In genomic region chr3:37419458-37419991, GRCm38 (mm10) we compare ENCODE assay signal across 8 mouse cellular contexts. TPM values are rescaled to one million over a fixed set of nuclear protein-coding genes. Genes with fewer than 3 reads are reported as not detected.
DNase-seq lines count a peak whose midpoint lies in the region; ATAC-seq and TF ChIP-seq lines count a peak whose summit lies in the region.

Spata5 (plus strand) TSS chr3:37419896.

- H3K4me2 ChIP-seq in embryonic facial prominence, embryonic 15.5 days (replicated peaks) = peak within 1 kb of the TSS; percentile 74
- peak within 1 kb of the TSS; percentile 83 for H3K4me2 ChIP-seq in limb, embryonic 14.5 days (replicated peaks; ENCODE audit: low read depth, low read length, severe bottlenecking)
- H3K4me2 ChIP-seq in midbrain, postnatal 0 days (ENCODE audit: low read depth, low read length, poor library complexity, severe bottlenecking) = peak within 1 kb of the TSS; percentile 79

- no peak for TF ChIP-seq CTCF in bone marrow, adult 2 months (IDR thresholded peaks at IDR 0.05; ENCODE audit: control insufficient read depth, insufficient read depth, low read length)
- TF ChIP-seq CTCF in midbrain, postnatal 0 days (IDR thresholded peaks at IDR 0.05) = no peak

- DNase-seq in 416B (ENCODE audit: low read depth) = peak; percentile 100
- peak; percentile 94 for DNase-seq in heart, adult 8-10 months (ENCODE audit: low spot score)
- DNase-seq in kidney, adult 9 months = peak; percentile 98
- peak; percentile 99 for DNase-seq in limb, embryonic 14.5 days (ENCODE audit: low spot score)
- DNase-seq in midbrain, postnatal 0 days (ENCODE audit: low spot score) = peak; percentile 99
- peak; percentile 96 for DNase-seq in spleen, postnatal 14 days (ENCODE audit: low spot score in 2 of 2)

- H3K4me1 ChIP-seq in bone marrow, adult 2 months (ENCODE audit: control insufficient read depth, insufficient read depth, low read length) = no peaks in the 10 kb centered on the region
- H3K4me1 ChIP-seq in embryonic facial prominence, embryonic 15.5 days = peaks cover 17% of the 10 kb centered on the region
- H3K4me1 ChIP-seq in limb, embryonic 14.5 days (ENCODE audit: control insufficient read depth, insufficient read depth, low read length) = peaks cover 11% of the 10 kb centered on the region
- H3K4me1 ChIP-seq in midbrain, postnatal 0 days (ENCODE audit: insufficient read depth, low read length) = peaks cover 4% of the 10 kb centered on the region; the same call in 1 of the 2 replicates

- 0 out of 2 replicates have a peak, but pooled peaks cover 3% of the 10 kb centered on the region for H3K36me3 ChIP-seq in embryonic facial prominence, embryonic 15.5 days
- H3K36me3 ChIP-seq in limb, embryonic 14.5 days (ENCODE audit: control insufficient read depth, insufficient read depth, low read length) = no peaks in the 10 kb centered on the region
- no peaks in the 10 kb centered on the region for H3K36me3 ChIP-seq in midbrain, postnatal 0 days (ENCODE audit: insufficient read depth, low read length)

- no peaks in the 10 kb centered on the region for H3K27me3 ChIP-seq in embryonic facial prominence, embryonic 15.5 days
- H3K27me3 ChIP-seq in limb, embryonic 14.5 days (ENCODE audit: control insufficient read depth, insufficient read depth, low read length) = no peaks in the 10 kb centered on the region
- no peaks in the 10 kb centered on the region for H3K27me3 ChIP-seq in midbrain, postnatal 0 days (ENCODE audit: insufficient read depth, low read length)

- peak within 1 kb of the TSS; percentile 69 for H3K9ac ChIP-seq in embryonic facial prominence, embryonic 15.5 days
- H3K9ac ChIP-seq in limb, embryonic 14.5 days (ENCODE audit: low read depth, low read length, severe bottlenecking) = peak within 1 kb of the TSS; percentile 82
- peak within 1 kb of the TSS; percentile 64 for H3K9ac ChIP-seq in midbrain, postnatal 0 days (replicated peaks; ENCODE audit: low read length, poor library complexity, severe bottlenecking)

- peak within 1 kb of the TSS; percentile 95 for H3K4me3 ChIP-seq in bone marrow, adult 2 months (replicated peaks; ENCODE audit: control insufficient read depth, low read depth, low read length)
- H3K4me3 ChIP-seq in embryonic facial prominence, embryonic 15.5 days (replicated peaks) = peak within 1 kb of the TSS; percentile 95
- peak within 1 kb of the TSS; percentile 94 for H3K4me3 ChIP-seq in limb, embryonic 14.5 days (replicated peaks; ENCODE audit: low read length)
- peak within 1 kb of the TSS; percentile 67 for H3K4me3 ChIP-seq in midbrain, postnatal 0 days (ENCODE audit: low read depth, low read length)

- H3K9me3 ChIP-seq in embryonic facial prominence, embryonic 15.5 days (replicated peaks) = no peaks in the 10 kb centered on the region
- H3K9me3 ChIP-seq in limb, embryonic 14.5 days (ENCODE audit: control insufficient read depth, low read length) = no peaks in the 10 kb centered on the region
- H3K9me3 ChIP-seq in midbrain, postnatal 0 days (ENCODE audit: low read length) = no peaks in the 10 kb centered on the region

- ATAC-seq in embryonic facial prominence, embryonic 15.5 days (ENCODE audit: insufficient number of reproducible peaks, low FRiP score, low TSS enrichment, low read depth) = peak; percentile 98
- ATAC-seq in limb, embryonic 14.5 days (ENCODE audit: low FRiP score, low read depth) = peak; percentile 93
- ATAC-seq in midbrain, postnatal 0 days (ENCODE audit: low FRiP score) = peak; percentile 96

- peak; percentile 86 for TF ChIP-seq POLR2A in bone marrow, adult 2 months (IDR thresholded peaks at IDR 0.05; ENCODE audit: borderline replicate concordance, control insufficient read depth, low read depth, low read length)
- peak; percentile 73; the same call in 1 of the 2 replicates for TF ChIP-seq POLR2A in limb, embryonic 14.5 days (IDR thresholded peaks at IDR 0.05; ENCODE audit: borderline replicate concordance, extremely low read depth, insufficient read depth, insufficient read length)

- under 1% methylated on average over 50 of the region's 50 CpGs for WGBS in bone marrow, adult 2 months
- under 1% methylated on average over 43 of the region's 50 CpGs for WGBS in embryonic facial prominence, embryonic 15.5 days
- WGBS in limb, embryonic 14.5 days = 2% methylated on average over 36 of the region's 50 CpGs
- WGBS in midbrain, postnatal 0 days = 1% methylated on average over 37 of the region's 50 CpGs

- H3K27ac ChIP-seq in bone marrow, adult 2 months (ENCODE audit: control insufficient read depth, insufficient read depth, low read depth, low read length, poor library complexity) = peak within 1 kb of the TSS; percentile 92
- H3K27ac ChIP-seq in embryonic facial prominence, embryonic 15.5 days (replicated peaks) = peak within 1 kb of the TSS; percentile 94
- peak within 1 kb of the TSS; percentile 88 for H3K27ac ChIP-seq in limb, embryonic 14.5 days (replicated peaks; ENCODE audit: low read depth, low read length)
- H3K27ac ChIP-seq in midbrain, postnatal 0 days (ENCODE audit: low read depth, low read length) = peak within 1 kb of the TSS; percentile 89

RNA-seq across cellular contexts. Expression of gene Spata5, which starts in this region (rescaled TPM):
- polyA plus RNA-seq in bone marrow, adult 2 months (2011; ENCODE audit: insufficient read depth, insufficient read length, low replicate concordance, missing spikeins) = 11.7 and 15.9 TPM in 2 replicates
- polyA plus RNA-seq in embryonic facial prominence, embryonic 15.5 days (2015; fragmentation: Nextera tagmentation; extraction: Ambion mirVana) = 34.7 and 38.9 TPM in 2 replicates
- 10 to 100 TPM; 12.4 to 15.8 (median 15.4) TPM for total RNA-seq in heart, adult 8-10 months (2022)
- 5.7 and 9.6 TPM in 2 replicates for polyA plus RNA-seq in limb, embryonic 14.5 days (2012; rRNA removed)
- polyA plus RNA-seq in limb, embryonic 14.5 days (2014; fragmentation: Nextera tagmentation; extraction: Ambion mirVana) = 39.9 and 40.2 TPM in 2 replicates
- 17.4 and 19.5 TPM in 2 replicates for total RNA-seq in midbrain, postnatal 0 days (2014; rRNA removed)
- polyA plus RNA-seq in midbrain, postnatal 0 days (2015; fragmentation: Nextera tagmentation; extraction: Ambion mirVana) = 18.9 and 20.2 TPM in 2 replicates

Comparison
In these comparisons a context has a peak if more than half of its experiments do, and no peak if none do; other contexts are left out.
1. Peak in every context shown above with its lines: DNase-seq, ATAC-seq, H3K4me3 ChIP-seq and H3K27ac ChIP-seq.